Mouse (Mus musculus) heart, embryonic 11.5 days (tissue): ENCODE measurements at regions not wholly inside any gene's neighbourhood (a gene's known extent, or its start where the extent isn't known, plus 50 kb on each side); places are given as distances from the start of the nearest gene placed in this dataset.
A peak's percentile ranks its signal among the peaks of the same experiment; 100 is the strongest.

ENCODE experiments used
- ATAC-seq: fragments of 200-750 bp; cut with Nextera tagmentation; replicated peaks from 2 replicates; pipeline ENCODE4 v1.8.0; 2017; ENCODE audit warnings: moderate library complexity; ENCODE audit not compliant: insufficient number of reproducible peaks, low FRiP score, low TSS enrichment
- H3K27ac ChIP-seq: fragments of 300-500 bp; sonication (generic); 2 replicates; pipeline ENCODE4 v1.5.1; 2014; ENCODE audit warnings: mild to moderate bottlenecking, low read depth, low read length
- H3K27me3 ChIP-seq: fragments of 300-500 bp; sonication (generic); 2 replicates; pipeline ENCODE4 v1.6.1; 2014; ENCODE audit warnings: mild to moderate bottlenecking, low read length, mixed read lengths; ENCODE audit not compliant: control insufficient read depth, insufficient read depth
- H3K36me3 ChIP-seq: fragments of 300-500 bp; sonication (generic); 2 replicates; pipeline ENCODE4 v1.6.1; 2014; ENCODE audit warnings: mild to moderate bottlenecking, low read length, moderate library complexity, mixed read lengths; ENCODE audit not compliant: control insufficient read depth, insufficient read depth
- H3K4me1 ChIP-seq: fragments of 300-500 bp; sonication (generic); 2 replicates; pipeline ENCODE4 v1.6.1; 2014; ENCODE audit warnings: low read length; ENCODE audit not compliant: control insufficient read depth, insufficient read depth
- H3K4me2 ChIP-seq: fragments of 300-500 bp; sonication (generic); 2 replicates; pipeline ENCODE4 v1.6.1; 2014; ENCODE audit warnings: mild to moderate bottlenecking, moderate library complexity
- H3K4me3 ChIP-seq: fragments of 300-500 bp; sonication (generic); 2 replicates; pipeline ENCODE4 v1.5.1; 2014; ENCODE audit warnings: low read depth, low read length
- H3K9ac ChIP-seq: fragments of 300-500 bp; sonication (generic); 2 replicates; pipeline ENCODE4 v1.6.1; 2014; ENCODE audit warnings: mild to moderate bottlenecking, low read depth, low read length, moderate library complexity
- H3K9me3 ChIP-seq: fragments of 300-500 bp; sonication (generic); replicated peaks from 2 replicates; pipeline ENCODE4 v1.6.1; 2016; ENCODE audit warnings: low read length; ENCODE audit not compliant: control insufficient read depth
- WGBS: fragments of 180-500 bp; shearing (Covaris S2); extraction: QIAGEN DNeasy Blood & Tissue Kit; methylation state at CpG from one replicate; pipeline ENCODE4 v1.1.7; 2014; ENCODE audit not compliant: insufficient replicate concordance; 5-methylcytosine and 5-hydroxymethylcytosine counted together

- ATAC-seq: no peak
- Histone ChIP-seq H3K9me3 (no peaks in the 10 kb centered on the region), H3K4me2 (no peak overlapping the region), H3K36me3 (no peaks in the 10 kb centered on the region), H3K27me3 (no peaks in the 10 kb centered on the region), H3K27ac (no peak overlapping the region), H3K4me1 (no peaks in the 10 kb centered on the region), H3K9ac (no peak overlapping the region), H3K4me3 (no peak overlapping the region)
- WGBS: 85% methylated on average over 3 of the region's 3 CpGs
Measured at GRCm38 (mm10) chr5:52954713-52955112, 83.2 kb upstream of the Slc34a2 start.

- no peaks in the 10 kb centered on the region for H3K36me3 ChIP-seq
- no peak overlapping the region for H3K9ac ChIP-seq
- 67% methylated on average over 4 of the region's 4 CpGs for WGBS
- H3K4me1 ChIP-seq: no peaks in the 10 kb centered on the region
- H3K27ac ChIP-seq: no peak overlapping the region
- no peak overlapping the region for H3K4me2 ChIP-seq
- no peaks in the 10 kb centered on the region for H3K9me3 ChIP-seq
- ATAC-seq: no peak
- no peak overlapping the region for H3K4me3 ChIP-seq
- no peaks in the 10 kb centered on the region for H3K27me3 ChIP-seq
Measured at GRCm38 (mm10) chr5:52964209-52964608, 73.7 kb upstream of the Slc34a2 start.

- H3K36me3 ChIP-seq: no peaks in the 10 kb centered on the region
Measured at GRCm38 (mm10) chr5:52971811-52972210, 66.1 kb upstream of the Slc34a2 start.

GRCm38 (mm10) chr5:52973003-52973402 lies 64.9 kb upstream of the Slc34a2 start:
- Histone ChIP-seq H3K4me2 (no peak overlapping the region), H3K27me3 (no peaks in the 10 kb centered on the region), H3K9me3 (no peaks in the 10 kb centered on the region), H3K36me3 (no peaks in the 10 kb centered on the region), H3K9ac (no peak overlapping the region), H3K4me3 (no peak overlapping the region), H3K27ac (no peak overlapping the region), H3K4me1 (peaks cover 3% of the 10 kb centered on the region; the same call in 1 of the 2 replicates)
- ATAC-seq: no peak
- WGBS: 69% methylated on average over 2 of the region's 2 CpGs

More at GRCm38 (mm10) chr5:52971811-52972210, 66.1 kb upstream of the Slc34a2 start:
- no peak for ATAC-seq
- 45% methylated on average over 5 of the region's 5 CpGs for WGBS
- Histone ChIP-seq H3K9me3 (no peaks in the 10 kb centered on the region), H3K4me2 (no peak overlapping the region), H3K27ac (no peak overlapping the region), H3K27me3 (no peaks in the 10 kb centered on the region), H3K4me3 (no peak overlapping the region), H3K4me1 (no peaks in the 10 kb centered on the region), H3K9ac (no peak overlapping the region)

- H3K9me3 ChIP-seq: no peaks in the 10 kb centered on the region
- no peak overlapping the region for H3K4me3 ChIP-seq
- no peak overlapping the region for H3K27ac ChIP-seq
- H3K9ac ChIP-seq: no peak overlapping the region
- H3K36me3 ChIP-seq: no peaks in the 10 kb centered on the region
- H3K4me1 ChIP-seq: peaks cover 3% of the 10 kb centered on the region; the same call in 1 of the 2 replicates
- H3K27me3 ChIP-seq: no peaks in the 10 kb centered on the region
- H3K4me2 ChIP-seq: no peak overlapping the region
- 70% methylated on average over 8 of the region's 8 CpGs for WGBS
- no peak for ATAC-seq
Measured at GRCm38 (mm10) chr5:52975557-52976088, 62.3 kb upstream of the Slc34a2 start.

GRCm38 (mm10) chr5:52977826-52978687 lies 59.8 kb upstream of the Slc34a2 start:
- Histone ChIP-seq H3K27ac (no peak overlapping the region), H3K9ac (no peak overlapping the region), H3K27me3 (no peaks in the 10 kb centered on the region), H3K9me3 (no peaks in the 10 kb centered on the region), H3K4me1 (peaks cover 3% of the 10 kb centered on the region; the same call in 1 of the 2 replicates), H3K4me3 (no peak overlapping the region), H3K36me3 (no peaks in the 10 kb centered on the region), H3K4me2 (peak overlapping the region; percentile 12; the same call in 1 of the 2 replicates)
- no peak for ATAC-seq
- WGBS: 60% methylated on average over 9 of the region's 9 CpGs

GRCm38 (mm10) chr5:52979458-52979857 lies 58.4 kb upstream of the Slc34a2 start:
- Histone ChIP-seq H3K9ac (no peak overlapping the region), H3K4me2 (no peak overlapping the region), H3K4me3 (no peak overlapping the region), H3K9me3 (no peaks in the 10 kb centered on the region), H3K36me3 (no peaks in the 10 kb centered on the region), H3K4me1 (peaks cover 3% of the 10 kb centered on the region; the same call in 1 of the 2 replicates), H3K27ac (no peak overlapping the region), H3K27me3 (no peaks in the 10 kb centered on the region)
- 44% methylated on average over 1 of the region's 1 CpGs for WGBS
- ATAC-seq: no peak

- Histone ChIP-seq H3K4me3 (no peak overlapping the region), H3K9me3 (no peaks in the 10 kb centered on the region), H3K4me2 (no peak overlapping the region), H3K27me3 (no peaks in the 10 kb centered on the region), H3K9ac (no peak overlapping the region), H3K27ac (no peak overlapping the region), H3K4me1 (peaks cover 3% of the 10 kb centered on the region; the same call in 1 of the 2 replicates), H3K36me3 (no peaks in the 10 kb centered on the region)
- no peak for ATAC-seq
- 79% methylated on average over 4 of the region's 4 CpGs for WGBS
Measured at GRCm38 (mm10) chr5:52982056-52982455, 55.8 kb upstream of the Slc34a2 start.
